Mouse (Mus musculus): Measurements from ENCODE around the gene Dock8. TPM values are rescaled to one million over a fixed set of nuclear protein-coding genes. Genes with fewer than 3 reads are reported as not detected.

Dock8 gene
- polyA plus RNA-seq, 1 experiment from 2014 or later, result 0.56 TPM

- Histone ChIP-seq H3K4me3 (replicated peaks; ENCODE audit: low read length) (no peak overlapping the region), H3K9me3 (ENCODE audit: control insufficient read depth, low read length) (no peaks in the 10 kb centered on the region), H3K27ac (ENCODE audit: low read length) (no peak overlapping the region), H3K9ac (replicated peaks; ENCODE audit: low read depth, low read length) (no peak overlapping the region), H3K27me3 (replicated peaks; ENCODE audit: control insufficient read depth, insufficient read depth, low read length) (no peaks in the 10 kb centered on the region), H3K36me3 (ENCODE audit: control insufficient read depth, insufficient read depth) (no peaks in the 10 kb centered on the region), H3K4me1 (replicated peaks; ENCODE audit: control insufficient read depth, insufficient read depth, low read length) (no peaks in the 10 kb centered on the region), H3K4me2 (ENCODE audit: low read length) (no peak overlapping the region)
- WGBS, result 73% methylated on average over 9 of the region's 9 CpGs
- no peak for ATAC-seq
Measured at GRCm38 (mm10) chr19:25166412-25166811, 167.1 kb downstream of the Dock8 start.

- Histone ChIP-seq H3K4me3 (replicated peaks; ENCODE audit: low read length) (no peak overlapping the region), H3K9me3 (ENCODE audit: control insufficient read depth, low read length) (no peaks in the 10 kb centered on the region), H3K36me3 (ENCODE audit: control insufficient read depth, insufficient read depth) (no peaks in the 10 kb centered on the region), H3K4me1 (replicated peaks; ENCODE audit: control insufficient read depth, insufficient read depth, low read length) (no peaks in the 10 kb centered on the region), H3K27me3 (replicated peaks; ENCODE audit: control insufficient read depth, insufficient read depth, low read length) (no peaks in the 10 kb centered on the region), H3K4me2 (ENCODE audit: low read length) (no peak overlapping the region), H3K9ac (replicated peaks; ENCODE audit: low read depth, low read length) (no peak overlapping the region), H3K27ac (ENCODE audit: low read length) (no peak overlapping the region)
- ATAC-seq, result no peak
- 51% methylated on average over 10 of the region's 10 CpGs for WGBS
Measured at GRCm38 (mm10) chr19:25171395-25171794, 172.1 kb downstream of the Dock8 start.

GRCm38 (mm10) chr19:25176746-25177145 lies 177.4 kb downstream of the Dock8 start:
- no peak for ATAC-seq
- no peaks in the 10 kb centered on the region for H3K9me3 ChIP-seq (ENCODE audit: control insufficient read depth, low read length)
- H3K27me3 ChIP-seq (replicated peaks; ENCODE audit: control insufficient read depth, insufficient read depth, low read length), result no peaks in the 10 kb centered on the region
- WGBS, result 95% methylated on average over 11 of the region's 11 CpGs
- H3K27ac ChIP-seq (ENCODE audit: low read length), result no peak overlapping the region
- no peaks in the 10 kb centered on the region for H3K36me3 ChIP-seq (ENCODE audit: control insufficient read depth, insufficient read depth)
- no peak overlapping the region for H3K4me2 ChIP-seq (ENCODE audit: low read length)
- no peaks in the 10 kb centered on the region for H3K4me1 ChIP-seq (replicated peaks; ENCODE audit: control insufficient read depth, insufficient read depth, low read length)
- H3K4me3 ChIP-seq (replicated peaks; ENCODE audit: low read length), result no peak overlapping the region
- no peak overlapping the region for H3K9ac ChIP-seq (replicated peaks; ENCODE audit: low read depth, low read length)

- Histone ChIP-seq H3K4me1 (replicated peaks; ENCODE audit: control insufficient read depth, insufficient read depth, low read length) (no peaks in the 10 kb centered on the region), H3K9me3 (ENCODE audit: control insufficient read depth, low read length) (no peaks in the 10 kb centered on the region), H3K4me2 (ENCODE audit: low read length) (no peak overlapping the region), H3K9ac (replicated peaks; ENCODE audit: low read depth, low read length) (no peak overlapping the region), H3K27ac (ENCODE audit: low read length) (no peak overlapping the region), H3K4me3 (replicated peaks; ENCODE audit: low read length) (no peak overlapping the region), H3K27me3 (replicated peaks; ENCODE audit: control insufficient read depth, insufficient read depth, low read length) (no peaks in the 10 kb centered on the region), H3K36me3 (ENCODE audit: control insufficient read depth, insufficient read depth) (no peaks in the 10 kb centered on the region)
- 93% methylated on average over 6 of the region's 6 CpGs for WGBS
- no peak for ATAC-seq
Measured at GRCm38 (mm10) chr19:25180024-25180423, 180.7 kb downstream of the Dock8 start.

GRCm38 (mm10) chr19:25180547-25180946 lies 181.2 kb downstream of the Dock8 start:
- H3K27ac ChIP-seq (ENCODE audit: low read length), result no peak overlapping the region
- no peak overlapping the region for H3K4me2 ChIP-seq (ENCODE audit: low read length)
- no peaks in the 10 kb centered on the region for H3K9me3 ChIP-seq (ENCODE audit: control insufficient read depth, low read length)
- no peaks in the 10 kb centered on the region for H3K36me3 ChIP-seq (ENCODE audit: control insufficient read depth, insufficient read depth)
- no peaks in the 10 kb centered on the region for H3K4me1 ChIP-seq (replicated peaks; ENCODE audit: control insufficient read depth, insufficient read depth, low read length)
- WGBS, result 89% methylated on average over 6 of the region's 6 CpGs
- H3K27me3 ChIP-seq (replicated peaks; ENCODE audit: control insufficient read depth, insufficient read depth, low read length), result no peaks in the 10 kb centered on the region
- ATAC-seq, result no peak
- no peak overlapping the region for H3K4me3 ChIP-seq (replicated peaks; ENCODE audit: low read length)
- H3K9ac ChIP-seq (replicated peaks; ENCODE audit: low read depth, low read length), result no peak overlapping the region

GRCm38 (mm10) chr19:25184076-25184475 lies 184.7 kb downstream of the Dock8 start:
- 51% methylated on average over 7 of the region's 7 CpGs for WGBS
- Histone ChIP-seq H3K36me3 (ENCODE audit: control insufficient read depth, insufficient read depth) (no peaks in the 10 kb centered on the region), H3K9ac (replicated peaks; ENCODE audit: low read depth, low read length) (no peak overlapping the region), H3K27me3 (replicated peaks; ENCODE audit: control insufficient read depth, insufficient read depth, low read length) (no peaks in the 10 kb centered on the region), H3K27ac (ENCODE audit: low read length) (no peak overlapping the region), H3K4me2 (ENCODE audit: low read length) (no peak overlapping the region), H3K4me3 (replicated peaks; ENCODE audit: low read length) (no peak overlapping the region), H3K9me3 (ENCODE audit: control insufficient read depth, low read length) (no peaks in the 10 kb centered on the region), H3K4me1 (replicated peaks; ENCODE audit: control insufficient read depth, insufficient read depth, low read length) (peaks cover 2% of the 10 kb centered on the region; the same call in 1 of the 2 replicates)
- no peak for ATAC-seq

GRCm38 (mm10) chr19:25186316-25186715 lies 187.0 kb downstream of the Dock8 start:
- Histone ChIP-seq H3K9me3 (ENCODE audit: control insufficient read depth, low read length) (no peaks in the 10 kb centered on the region), H3K4me1 (replicated peaks; ENCODE audit: control insufficient read depth, insufficient read depth, low read length) (peaks cover 2% of the 10 kb centered on the region; the same call in 1 of the 2 replicates)
- WGBS, result 86% methylated on average over 5 of the region's 5 CpGs

GRCm38 (mm10) chr19:25187681-25188080 lies 188.3 kb downstream of the Dock8 start:
- Histone ChIP-seq H3K27me3 (replicated peaks; ENCODE audit: control insufficient read depth, insufficient read depth, low read length) (no peaks in the 10 kb centered on the region), H3K9ac (replicated peaks; ENCODE audit: low read depth, low read length) (no peak overlapping the region), H3K4me3 (replicated peaks; ENCODE audit: low read length) (no peak overlapping the region), H3K9me3 (ENCODE audit: control insufficient read depth, low read length) (no peaks in the 10 kb centered on the region), H3K27ac (ENCODE audit: low read length) (no peak overlapping the region), H3K4me2 (ENCODE audit: low read length) (no peak overlapping the region), H3K36me3 (ENCODE audit: control insufficient read depth, insufficient read depth) (no peaks in the 10 kb centered on the region), H3K4me1 (replicated peaks; ENCODE audit: control insufficient read depth, insufficient read depth, low read length) (peaks cover 2% of the 10 kb centered on the region; the same call in 1 of the 2 replicates)
- ATAC-seq, result no peak
- 73% methylated on average over 18 of the region's 18 CpGs for WGBS

More at GRCm38 (mm10) chr19:25186316-25186715, 187.0 kb downstream of the Dock8 start:
- Histone ChIP-seq H3K27ac (ENCODE audit: low read length) (no peak overlapping the region), H3K27me3 (replicated peaks; ENCODE audit: control insufficient read depth, insufficient read depth, low read length) (no peaks in the 10 kb centered on the region), H3K4me3 (replicated peaks; ENCODE audit: low read length) (no peak overlapping the region), H3K9ac (replicated peaks; ENCODE audit: low read depth, low read length) (no peak overlapping the region), H3K36me3 (ENCODE audit: control insufficient read depth, insufficient read depth) (no peaks in the 10 kb centered on the region), H3K4me2 (ENCODE audit: low read length) (no peak overlapping the region)
- no peak for ATAC-seq

- H3K4me2 ChIP-seq (ENCODE audit: low read length), result no peak overlapping the region
- no peak overlapping the region for H3K27ac ChIP-seq (ENCODE audit: low read length)
- no peaks in the 10 kb centered on the region for H3K36me3 ChIP-seq (ENCODE audit: control insufficient read depth, insufficient read depth)
- H3K4me1 ChIP-seq (replicated peaks; ENCODE audit: control insufficient read depth, insufficient read depth, low read length), result no peaks in the 10 kb centered on the region
- 95% methylated on average over 9 of the region's 9 CpGs for WGBS
- no peak overlapping the region for H3K4me3 ChIP-seq (replicated peaks; ENCODE audit: low read length)
- H3K9me3 ChIP-seq (ENCODE audit: control insufficient read depth, low read length), result no peaks in the 10 kb centered on the region
- H3K9ac ChIP-seq (replicated peaks; ENCODE audit: low read depth, low read length), result no peak overlapping the region
- no peak for ATAC-seq
- no peaks in the 10 kb centered on the region for H3K27me3 ChIP-seq (replicated peaks; ENCODE audit: control insufficient read depth, insufficient read depth, low read length)
Measured at GRCm38 (mm10) chr19:25193751-25194150, 194.4 kb downstream of the Dock8 start.
